Mouse (Mus musculus): ENCODE data around the gene Nxpe4. TPM values are rescaled to one million over a fixed set of nuclear protein-coding genes. Genes with fewer than 3 reads are reported as not detected.

The Nxpe4 gene
- polyA plus RNA-seq, 1 experiment from 2014 or later = 7.8 TPM

Other genes with a start within 250 kb of the Nxpe4 start
- gene Nxpe2, start 191.4 kb downstream of the Nxpe4 start, polyA plus RNA-seq (2014; fragmentation: Nextera tagmentation; extraction: Ambion mirVana) = 1.1 and 2.2 TPM in 2 replicates